Mouse (Mus musculus) lung, postnatal 0 days (tissue): ENCODE data around the gene Dxo. TPM values are rescaled to one million over a fixed set of nuclear protein-coding genes. Genes with fewer than 3 reads are reported as not detected.
"Not testable (repeated sequence)": the region's sequence is repeated elsewhere in the genome, so short reads cannot be mapped to it uniquely, and the experiment has no call there.

Source experiments
- ATAC-seq: fragments of 200-750 bp; cut with Nextera tagmentation; 2 replicates; pipeline ENCODE4 v1.8.0; 2017; ENCODE audit warnings: moderate library complexity
- DNase-seq: peaks from one replicate; pipeline ENCODE4 v3.0.0-alpha.2; 2016; ENCODE audit warnings: low spot score
- H3K27ac ChIP-seq: fragments of 300-500 bp; sonication (generic); 2 replicates; pipeline ENCODE4 v1.5.1; 2014; ENCODE audit warnings: antibody characterized with exemption, mild to moderate bottlenecking, low read length, mixed read lengths
- H3K27me3 ChIP-seq: fragments of 300-500 bp; sonication (generic); replicated peaks from 2 replicates; pipeline ENCODE4 v1.6.1; 2014; ENCODE audit warnings: low read length, mixed read lengths; ENCODE audit not compliant: insufficient read depth
- H3K36me3 ChIP-seq: fragments of 300-500 bp; sonication (generic); 2 replicates; pipeline ENCODE4 v1.6.1; 2014; ENCODE audit warnings: low read length, mixed read lengths; ENCODE audit not compliant: insufficient read depth
- H3K4me1 ChIP-seq: fragments of 300-500 bp; sonication (generic); 2 replicates; pipeline ENCODE4 v1.6.1; 2014; ENCODE audit warnings: antibody characterized with exemption, low read depth, low read length, mixed read lengths; ENCODE audit not compliant: insufficient read depth
- H3K4me2 ChIP-seq: fragments of 300-500 bp; sonication (generic); replicated peaks from 2 replicates; pipeline ENCODE4 v1.6.1; 2014; ENCODE audit warnings: low read depth, mild to moderate bottlenecking, low read length, moderate library complexity, mixed read lengths
- H3K4me3 ChIP-seq: fragments of 300-500 bp; sonication (generic); 2 replicates; pipeline ENCODE4 v1.5.1; 2014; ENCODE audit warnings: low read depth, low read length
- H3K9ac ChIP-seq: fragments of 300-500 bp; sonication (generic); replicated peaks from 2 replicates; pipeline ENCODE4 v1.6.1; 2014; ENCODE audit warnings: low read depth, mild to moderate bottlenecking
- H3K9me3 ChIP-seq: fragments of 300-500 bp; sonication (generic); 2 replicates; pipeline ENCODE4 v1.6.1; 2016; ENCODE audit warnings: low read length, mixed read lengths
- CTCF ChIP-seq: IDR thresholded peaks from 2 replicates; pipeline ENCODE4 v1.5.1; 2016; ENCODE audit warnings: antibody characterized with exemption, mild to moderate bottlenecking
- EP300 ChIP-seq: IDR thresholded peaks from 2 replicates; pipeline ENCODE4 v1.6.1; 2016; ENCODE audit warnings: antibody characterized with exemption, mild to moderate bottlenecking, control low read depth
- WGBS: fragments of 180-500 bp; shearing (Covaris S2); extraction: QIAGEN DNeasy Blood & Tissue Kit; methylation state at CpG from one replicate; pipeline ENCODE4 v1.1.7; 2014; 5-methylcytosine and 5-hydroxymethylcytosine counted together
- polyA plus RNA-seq: library from polyadenylated mRNA; unstranded; fragments of >200 nt; fragmentation: Nextera tagmentation; extraction: Ambion mirVana; gene quantifications from 2 replicates; pipeline ENCODE4 v1.2.1, GENCODE M21; 2015

Dxo gene
- polyA plus RNA-seq, 1 experiment from 2014 or later: 39.8 TPM

DNA sequence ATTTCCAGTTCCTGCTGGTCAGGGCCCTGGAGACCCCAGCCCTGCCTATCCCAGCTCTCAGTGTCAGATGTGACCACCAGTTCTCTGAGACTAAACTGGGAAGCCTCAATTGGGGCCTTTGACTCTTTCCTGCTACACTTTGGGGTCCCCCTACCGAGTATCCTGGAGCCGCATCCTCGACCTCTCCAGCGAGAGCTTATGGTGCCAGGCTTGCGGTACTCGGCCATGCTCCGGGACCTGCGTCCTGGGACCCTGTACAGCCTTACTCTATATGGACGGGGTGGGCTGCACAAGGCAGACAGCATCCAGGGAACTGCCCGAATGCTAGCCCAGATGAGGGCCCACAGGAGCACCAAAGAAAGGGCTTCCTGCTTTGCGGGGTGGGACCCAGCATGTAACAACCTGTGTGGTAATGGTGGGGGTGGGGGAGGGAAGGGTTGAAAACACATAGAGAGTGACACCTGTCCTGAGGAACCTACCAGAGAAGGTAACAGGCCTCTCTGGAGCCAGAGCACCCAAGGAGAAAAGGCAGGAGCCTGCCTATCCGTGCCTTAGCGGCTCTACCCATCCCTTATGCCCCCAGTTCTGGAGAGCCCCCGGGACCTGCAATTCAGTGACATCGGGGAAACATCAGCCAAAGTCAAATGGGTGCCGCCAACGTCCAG lies 37.8 kb upstream of the Dxo start:
- no peaks in the 10 kb centered on the region for H3K27me3 ChIP-seq
- H3K9ac ChIP-seq: no peak overlapping the region
- WGBS: 89% methylated on average over 13 of the region's 17 CpGs
- no peaks in the 10 kb centered on the region for H3K36me3 ChIP-seq
- no peak for TF ChIP-seq EP300
- H3K27ac ChIP-seq: no peak overlapping the region
- no peak overlapping the region for H3K4me3 ChIP-seq
- no peaks in the 10 kb centered on the region for H3K4me1 ChIP-seq
- ATAC-seq: no peak
- H3K4me2 ChIP-seq: no peak overlapping the region
- no peak for DNase-seq
- H3K9me3 ChIP-seq: no peaks in the 10 kb centered on the region

DNA sequence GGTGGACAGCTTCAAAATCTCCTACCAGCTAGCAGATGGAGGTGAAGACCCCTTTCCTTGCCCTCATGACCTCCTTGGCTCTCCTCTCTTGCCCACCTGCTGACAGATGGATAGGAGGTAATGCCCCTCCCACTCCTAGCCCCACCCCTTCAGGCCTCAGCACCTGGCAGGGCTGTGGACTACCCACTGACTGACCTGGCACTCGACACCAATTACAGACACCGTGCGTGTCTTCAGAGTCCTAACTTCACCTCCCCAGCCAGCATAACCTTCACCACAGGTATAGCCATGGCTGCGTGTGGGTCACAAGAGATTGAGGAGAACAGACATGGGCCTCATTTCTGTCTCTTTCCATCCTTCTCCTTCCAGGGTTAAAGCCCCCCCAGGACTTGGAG lies 37.3 kb upstream of the Dxo start:
- H3K27me3 ChIP-seq: no peaks in the 10 kb centered on the region
- 70% methylated on average over 4 of the region's 4 CpGs for WGBS
- H3K36me3 ChIP-seq: no peaks in the 10 kb centered on the region
- TF ChIP-seq CTCF: no peak
- no peak for TF ChIP-seq EP300
- no peak overlapping the region for H3K9ac ChIP-seq
- H3K4me1 ChIP-seq: no peaks in the 10 kb centered on the region
- ATAC-seq (no peak), DNase-seq (no peak)
- no peaks in the 10 kb centered on the region for H3K9me3 ChIP-seq
- no peak overlapping the region for H3K27ac ChIP-seq
- no peak overlapping the region for H3K4me3 ChIP-seq
- H3K4me2 ChIP-seq: no peak overlapping the region

DNA sequence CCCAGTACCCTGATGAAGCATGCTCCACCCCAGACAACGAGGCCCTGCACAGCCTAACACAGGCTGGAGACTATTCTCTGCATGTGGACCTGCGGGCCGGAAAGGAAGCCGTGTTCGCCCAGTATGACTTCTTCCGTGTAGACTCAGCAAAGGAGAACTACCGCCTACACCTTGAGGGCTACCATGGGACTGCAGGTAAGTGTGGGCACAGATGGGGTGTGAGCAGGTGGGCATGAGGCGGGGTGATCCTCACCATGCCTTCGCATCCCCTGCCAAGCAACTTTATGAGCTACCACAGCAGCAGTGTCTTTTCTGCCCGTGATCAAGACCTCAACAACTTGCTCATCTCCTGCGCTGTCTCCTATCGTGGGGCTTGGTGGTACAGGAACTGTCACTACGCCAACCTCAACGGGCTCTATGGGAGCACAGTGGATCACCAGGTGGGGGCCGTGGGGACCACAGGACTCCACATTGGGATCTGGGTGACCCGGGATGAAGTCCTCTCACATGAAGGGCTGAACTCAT lies 36.0 kb upstream of the Dxo start:
- not testable (repeated sequence) for H3K27ac ChIP-seq, H3K4me2 ChIP-seq, ATAC-seq, H3K9me3 ChIP-seq, H3K4me3 ChIP-seq, H3K36me3 ChIP-seq, DNase-seq, H3K9ac ChIP-seq, H3K27me3 ChIP-seq, H3K4me1 ChIP-seq
- WGBS: 84% methylated on average over 13 of the region's 16 CpGs

DNA sequence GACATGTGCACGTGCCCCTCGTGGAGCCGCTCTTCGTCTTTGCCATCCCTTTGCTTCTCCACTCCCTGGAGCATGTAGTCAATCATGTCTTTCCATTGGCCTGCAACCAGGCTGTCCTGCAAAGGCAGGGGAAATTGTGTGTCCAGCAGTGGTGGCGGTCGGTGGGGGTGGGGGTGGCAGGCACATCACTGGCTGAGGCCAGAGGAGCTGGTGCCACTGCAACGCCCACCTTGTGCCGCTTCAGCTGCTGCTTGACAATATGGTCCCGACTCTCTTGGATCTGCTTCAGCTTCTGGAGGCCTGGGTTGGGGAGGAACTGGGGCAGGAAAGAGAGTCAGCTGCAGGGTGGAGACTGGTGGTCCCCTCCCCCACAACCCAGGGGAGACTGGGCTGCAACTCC lies 34.1 kb upstream of the Dxo start:
- H3K9ac ChIP-seq, H3K36me3 ChIP-seq, H3K4me3 ChIP-seq, DNase-seq, H3K4me2 ChIP-seq, H3K9me3 ChIP-seq, ATAC-seq, H3K27ac ChIP-seq, H3K4me1 ChIP-seq, H3K27me3 ChIP-seq: not testable (repeated sequence)
- 90% methylated on average over 9 of the region's 9 CpGs for WGBS

DNA sequence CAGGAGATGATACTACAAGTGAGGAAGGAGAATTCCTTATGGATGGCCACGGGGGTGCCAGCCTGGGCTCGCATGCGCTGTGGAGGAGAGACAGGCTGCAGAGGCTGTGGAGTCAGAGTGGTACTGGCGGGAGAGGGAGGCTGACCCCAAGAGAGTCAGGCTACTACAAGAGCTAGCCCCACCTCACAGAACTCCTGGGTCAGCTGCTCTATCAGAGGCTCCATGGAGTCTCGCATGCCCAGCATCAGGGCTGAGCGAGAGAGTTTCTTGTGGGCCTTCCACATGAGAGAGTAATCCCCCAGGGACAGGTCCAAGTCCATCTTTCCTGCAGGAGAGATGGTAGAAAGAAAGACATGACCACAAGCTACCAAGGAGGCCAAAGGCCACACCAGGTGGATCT lies 33.5 kb upstream of the Dxo start:
- not testable (repeated sequence) for H3K27ac ChIP-seq, H3K27me3 ChIP-seq, H3K4me1 ChIP-seq, H3K9me3 ChIP-seq, H3K4me2 ChIP-seq, H3K36me3 ChIP-seq, ATAC-seq, DNase-seq, H3K9ac ChIP-seq, H3K4me3 ChIP-seq
- 83% methylated on average over 6 of the region's 6 CpGs for WGBS

DNA sequence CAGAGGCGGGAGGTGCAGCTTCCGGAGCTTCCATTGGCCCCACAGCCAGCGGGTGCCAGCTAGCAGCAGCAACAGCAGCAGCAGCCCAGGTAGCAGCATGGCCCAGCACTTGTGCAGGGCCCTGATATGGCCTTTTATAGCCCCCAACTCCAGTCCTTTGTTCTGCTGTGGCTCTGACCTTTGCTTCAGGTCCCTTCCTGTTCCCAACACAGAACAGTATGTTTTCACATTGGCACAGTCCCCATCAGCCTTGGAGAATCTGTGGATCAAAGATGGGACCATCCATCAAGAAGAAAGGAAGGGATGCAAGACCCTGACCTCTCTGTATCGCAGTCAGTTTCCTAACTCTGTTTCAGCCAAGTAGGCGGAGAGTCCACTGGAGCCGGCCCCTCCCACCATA lies 32.5 kb upstream of the Dxo start, which contains the start of gene Cyp21a1:
Gene Cyp21a1 (minus strand): TSS at position 261 of the 400 bp plus-strand sequence.
- ATAC-seq, H3K27ac ChIP-seq, H3K4me3 ChIP-seq, H3K27me3 ChIP-seq, DNase-seq, H3K9ac ChIP-seq, H3K36me3 ChIP-seq, H3K9me3 ChIP-seq, H3K4me2 ChIP-seq, H3K4me1 ChIP-seq: not testable (repeated sequence)
- WGBS: no CpG with 5 or more reads among the region's 6 CpGs
